Mouse (Mus musculus) stomach, embryonic 14.5 days (tissue): ENCODE results near the gene Col8a2. TPM values are rescaled to one million over a fixed set of nuclear protein-coding genes. Genes with fewer than 3 reads are reported as not detected.

Experiments
- ATAC-seq: fragments of 200-750 bp; cut with Nextera tagmentation; 2 replicates; pipeline ENCODE4 v1.8.0; 2017; ENCODE audit warnings: low read depth, moderate TSS enrichment; ENCODE audit not compliant: insufficient number of reproducible peaks, insufficient read depth, low FRiP score
- H3K27ac ChIP-seq: fragments of 300-500 bp; sonication (generic); 2 replicates; pipeline ENCODE4 v1.5.1; 2014; ENCODE audit warnings: mild to moderate bottlenecking, low read length, moderate library complexity, mixed read lengths
- H3K27me3 ChIP-seq: fragments of 300-500 bp; sonication (generic); 2 replicates; pipeline ENCODE4 v1.6.1; 2014; ENCODE audit warnings: low read length, control low read depth, mixed read lengths; ENCODE audit not compliant: control insufficient read depth, insufficient read depth
- H3K36me3 ChIP-seq: fragments of 300-500 bp; sonication (generic); 2 replicates; pipeline ENCODE4 v1.6.1; 2014; ENCODE audit warnings: mild to moderate bottlenecking, control low read depth, low read length, moderate library complexity, mixed read lengths; ENCODE audit not compliant: control insufficient read depth, insufficient read depth
- H3K4me1 ChIP-seq: fragments of 300-500 bp; sonication (generic); 2 replicates; pipeline ENCODE4 v1.6.1; 2014; ENCODE audit warnings: low read length, control low read depth, mixed read lengths; ENCODE audit not compliant: control insufficient read depth, insufficient read depth
- H3K4me2 ChIP-seq: fragments of 300-500 bp; sonication (generic); replicated peaks from 2 replicates; pipeline ENCODE4 v1.6.1; 2014; ENCODE audit warnings: low read depth, low read length, control low read depth
- H3K4me3 ChIP-seq: fragments of 300-500 bp; sonication (generic); 2 replicates; pipeline ENCODE4 v1.5.1; 2014; ENCODE audit warnings: low read depth, low read length, control low read depth
- H3K9ac ChIP-seq: fragments of 300-500 bp; sonication (generic); replicated peaks from 2 replicates; pipeline ENCODE4 v1.6.1; 2014; ENCODE audit warnings: low read depth, mild to moderate bottlenecking, control low read depth, low read length, moderate library complexity, mixed read lengths
- H3K9me3 ChIP-seq: fragments of 300-500 bp; sonication (generic); 2 replicates; pipeline ENCODE4 v1.6.1; 2016; ENCODE audit warnings: low read depth, low read length, control low read depth; ENCODE audit not compliant: control insufficient read depth
- WGBS: fragments of 180-500 bp; shearing (Covaris S2); extraction: QIAGEN DNeasy Blood & Tissue Kit; methylation state at CpG from one replicate; pipeline ENCODE4 v1.1.7; 2014; 5-methylcytosine and 5-hydroxymethylcytosine counted together
- polyA plus RNA-seq: library from polyadenylated mRNA; unstranded; fragments of >200 nt; fragmentation: Nextera tagmentation; extraction: Ambion mirVana; gene quantifications from 2 replicates; pipeline ENCODE4 v1.2.1, GENCODE M21; 2014

Gene Col8a2
- polyA plus RNA-seq, 1 experiment from 2014 or later = 10.2 TPM

- ATAC-seq = no peak
- no peaks in the 10 kb centered on the region for H3K27me3 ChIP-seq
- no peak overlapping the region for H3K9ac ChIP-seq
- 93% methylated on average over 13 of the region's 13 CpGs for WGBS
- H3K4me1 ChIP-seq = peaks cover 16% of the 10 kb centered on the region; the same call in 1 of the 2 replicates
- no peak overlapping the region for H3K4me2 ChIP-seq
- H3K9me3 ChIP-seq = no peaks in the 10 kb centered on the region
- peaks cover 11% of the 10 kb centered on the region for H3K36me3 ChIP-seq
- no peak overlapping the region for H3K27ac ChIP-seq
- H3K4me3 ChIP-seq = no peak overlapping the region
Measured at GRCm38 (mm10) chr4:126322646-126323045, 36.1 kb downstream of the Col8a2 start.

GRCm38 (mm10) chr4:126324861-126325260, 38.3 kb downstream of the Col8a2 start:
- Histone ChIP-seq H3K4me2 (peak overlapping the region; percentile 33), H3K9me3 (no peaks in the 10 kb centered on the region), H3K4me3 (no peak overlapping the region), H3K9ac (no peak overlapping the region), H3K4me1 (peaks cover 16% of the 10 kb centered on the region; the same call in 1 of the 2 replicates), H3K36me3 (no peaks in the 10 kb centered on the region), H3K27me3 (no peaks in the 10 kb centered on the region), H3K27ac (peak overlapping the region; percentile 28; the same call in 1 of the 2 replicates)
- ATAC-seq = no peak
- 24% methylated on average over 13 of the region's 13 CpGs for WGBS

GRCm38 (mm10) chr4:126325281-126325861, 38.8 kb downstream of the Col8a2 start, which contains the start of gene Tekt2:
TSS of gene Tekt2 (minus strand) at chr4:126325688.
- Histone ChIP-seq H3K27ac (peak within 1 kb of the TSS; percentile 28; the same call in 1 of the 2 replicates), H3K4me2 (peak within 1 kb of the TSS; percentile 33), H3K4me3 (peak within 1 kb of the TSS; percentile 18; the same call in 1 of the 2 replicates), H3K36me3 (no peaks in the 10 kb centered on the region), H3K4me1 (peaks cover 14% of the 10 kb centered on the region; the same call in 1 of the 2 replicates), H3K27me3 (no peaks in the 10 kb centered on the region), H3K9ac (no peak within 1 kb of the TSS), H3K9me3 (no peaks in the 10 kb centered on the region)
- ATAC-seq = peak; percentile 47
- WGBS = 11% methylated on average over 23 of the region's 23 CpGs

- no peak for ATAC-seq
- no peak overlapping the region for H3K4me2 ChIP-seq
- H3K4me1 ChIP-seq = peaks cover 10% of the 10 kb centered on the region; the same call in 1 of the 2 replicates
- 21% methylated on average over 6 of the region's 6 CpGs for WGBS
- H3K27me3 ChIP-seq = no peaks in the 10 kb centered on the region
- no peak overlapping the region for H3K27ac ChIP-seq
- no peak overlapping the region for H3K9ac ChIP-seq
- no peaks in the 10 kb centered on the region for H3K9me3 ChIP-seq
- H3K36me3 ChIP-seq = no peaks in the 10 kb centered on the region
- no peak overlapping the region for H3K4me3 ChIP-seq
Measured at GRCm38 (mm10) chr4:126326036-126326435, 39.4 kb downstream of the Col8a2 start.

GRCm38 (mm10) chr4:126330295-126330694, 43.7 kb downstream of the Col8a2 start:
- H3K27ac ChIP-seq = no peak overlapping the region
- WGBS = 93% methylated on average over 4 of the region's 4 CpGs
- no peak for ATAC-seq

GRCm38 (mm10) chr4:126331751-126332150, 45.2 kb downstream of the Col8a2 start:
- no peak for ATAC-seq
- Histone ChIP-seq H3K27me3 (no peaks in the 10 kb centered on the region), H3K4me3 (no peak overlapping the region), H3K27ac (no peak overlapping the region), H3K4me2 (no peak overlapping the region), H3K36me3 (no peaks in the 10 kb centered on the region), H3K9me3 (no peaks in the 10 kb centered on the region), H3K4me1 (no peaks in the 10 kb centered on the region), H3K9ac (no peak overlapping the region)
- WGBS = 62% methylated on average over 1 of the region's 1 CpGs

More at GRCm38 (mm10) chr4:126330295-126330694, 43.7 kb downstream of the Col8a2 start:
- H3K9ac ChIP-seq = no peak overlapping the region
- H3K4me1 ChIP-seq = no peaks in the 10 kb centered on the region
- no peaks in the 10 kb centered on the region for H3K9me3 ChIP-seq
- no peaks in the 10 kb centered on the region for H3K36me3 ChIP-seq
- H3K4me2 ChIP-seq = no peak overlapping the region
- H3K4me3 ChIP-seq = no peak overlapping the region
- no peaks in the 10 kb centered on the region for H3K27me3 ChIP-seq

GRCm38 (mm10) chr4:126332358-126332757, 45.8 kb downstream of the Col8a2 start:
- Histone ChIP-seq H3K27me3 (no peaks in the 10 kb centered on the region), H3K4me3 (no peak overlapping the region), H3K27ac (no peak overlapping the region), H3K36me3 (no peaks in the 10 kb centered on the region), H3K9ac (no peak overlapping the region), H3K4me2 (no peak overlapping the region), H3K4me1 (no peaks in the 10 kb centered on the region), H3K9me3 (no peaks in the 10 kb centered on the region)
- ATAC-seq = no peak
- 47% methylated on average over 3 of the region's 3 CpGs for WGBS

GRCm38 (mm10) chr4:126339461-126339860, 52.9 kb downstream of the Col8a2 start:
- Histone ChIP-seq H3K4me1 (no peaks in the 10 kb centered on the region), H3K9me3 (no peaks in the 10 kb centered on the region), H3K27ac (no peak overlapping the region), H3K36me3 (no peaks in the 10 kb centered on the region), H3K27me3 (no peaks in the 10 kb centered on the region), H3K4me2 (no peak overlapping the region), H3K9ac (no peak overlapping the region), H3K4me3 (no peak overlapping the region)
- ATAC-seq = no peak
- 55% methylated on average over 4 of the region's 4 CpGs for WGBS

- no peak overlapping the region for H3K9ac ChIP-seq
- ATAC-seq = no peak
- H3K9me3 ChIP-seq = no peaks in the 10 kb centered on the region
- no peaks in the 10 kb centered on the region for H3K27me3 ChIP-seq
- 58% methylated on average over 4 of the region's 4 CpGs for WGBS
- no peak overlapping the region for H3K4me3 ChIP-seq
- H3K27ac ChIP-seq = no peak overlapping the region
- H3K4me2 ChIP-seq = no peak overlapping the region
- peaks cover 15% of the 10 kb centered on the region; the same call in 1 of the 2 replicates for H3K36me3 ChIP-seq
- H3K4me1 ChIP-seq = no peaks in the 10 kb centered on the region
Measured at GRCm38 (mm10) chr4:126343451-126343850, 56.9 kb downstream of the Col8a2 start.
